Mouse (Mus musculus): ENCODE results near the gene Tmod1.

Tmod1 gene

DNA sequence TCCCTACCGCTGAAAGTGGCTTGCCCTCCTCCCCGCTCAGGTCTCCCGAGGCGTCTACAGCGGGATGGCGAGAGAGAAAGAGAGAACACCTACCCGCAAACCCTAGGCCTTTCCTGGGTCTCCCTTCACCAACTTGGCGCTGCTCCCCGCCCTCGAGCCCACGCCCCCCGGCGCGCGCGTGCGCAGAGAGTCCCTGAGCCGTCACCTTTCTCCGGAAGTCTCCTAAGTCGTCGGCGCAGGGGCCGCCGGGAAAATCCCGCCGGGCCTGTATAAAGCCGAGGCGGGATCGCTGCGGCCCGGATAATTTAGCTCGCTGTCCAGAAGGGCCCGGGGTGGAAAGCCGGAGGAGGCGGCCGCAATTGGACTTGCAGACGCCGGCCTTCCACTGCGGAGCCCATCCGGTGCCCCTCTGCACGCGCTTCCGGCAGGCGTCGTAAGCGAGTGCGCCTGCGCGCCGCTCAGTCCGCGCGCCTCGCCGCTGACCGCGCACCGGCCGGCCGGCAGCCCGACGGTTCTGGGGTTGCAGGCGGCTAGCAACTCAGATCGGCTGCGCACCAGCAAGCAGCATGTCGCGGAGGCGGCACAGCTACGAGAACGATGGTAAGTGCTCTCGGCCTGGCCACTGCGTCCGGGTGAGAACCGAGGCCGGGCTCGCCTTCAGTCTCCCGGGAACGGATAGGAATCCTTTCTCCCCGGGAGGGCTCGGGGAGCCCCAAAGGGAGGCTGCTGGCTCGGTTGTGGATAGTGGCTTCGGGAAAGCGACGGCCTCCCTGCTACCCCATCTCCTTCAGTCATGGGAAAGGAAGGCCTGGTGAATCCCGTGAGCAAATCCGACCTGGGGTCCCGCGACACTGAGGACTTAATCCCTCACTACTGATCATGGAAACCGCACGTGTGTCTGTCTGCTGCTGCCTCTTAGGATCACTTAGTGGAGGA, 99.8 kb downstream of the Tmod1 start, which contains the start of the genes Ncbp1 and Tstd2:
Gene Ncbp1 (plus strand): TSS at position 327 of the 936 bp plus-strand sequence.
Gene Tstd2 (minus strand): TSS at position 408 of the 936 bp plus-strand sequence.
- peak; percentile 89 for DNase-seq

DNA sequence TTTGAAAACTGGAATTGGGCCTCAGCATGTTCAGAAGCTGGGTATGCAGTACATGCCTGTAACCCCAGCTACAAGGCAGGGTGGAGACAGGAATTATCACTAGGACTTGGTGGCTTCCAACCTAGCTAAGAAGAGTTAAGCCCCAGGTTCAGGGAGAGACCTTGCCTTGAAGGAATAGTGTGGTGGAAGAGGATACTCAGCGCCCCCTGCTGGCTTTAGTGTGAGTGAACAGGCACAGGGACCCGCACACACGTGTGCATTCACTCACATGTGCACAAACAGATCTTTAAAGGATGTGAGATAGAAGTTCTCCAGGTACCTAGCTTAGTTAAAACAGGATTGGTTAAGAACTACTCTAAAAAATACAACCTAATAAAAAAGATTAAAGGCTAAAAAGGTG, 105.6 kb downstream of the Tmod1 start:
- no peak for DNase-seq

DNA sequence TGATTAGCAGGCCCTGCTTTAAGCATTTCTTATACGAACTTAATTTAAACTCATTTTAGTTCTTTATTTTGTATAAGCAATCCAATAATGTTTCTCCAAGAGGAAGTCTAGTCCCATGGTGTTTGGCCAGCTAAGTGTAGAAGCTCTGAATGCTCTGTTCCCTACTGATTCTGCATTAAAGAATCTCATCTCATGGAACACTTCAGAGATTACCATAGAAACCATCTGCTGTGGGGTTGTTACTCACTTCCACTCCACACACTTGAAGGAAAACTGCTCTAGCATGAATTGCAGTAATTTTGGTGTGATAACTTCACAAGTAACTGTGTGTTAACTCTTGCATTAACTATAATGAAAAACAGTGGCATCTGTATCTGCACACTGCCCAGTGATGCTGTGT, 108.1 kb downstream of the Tmod1 start:
- peak; percentile 30 for DNase-seq

DNA sequence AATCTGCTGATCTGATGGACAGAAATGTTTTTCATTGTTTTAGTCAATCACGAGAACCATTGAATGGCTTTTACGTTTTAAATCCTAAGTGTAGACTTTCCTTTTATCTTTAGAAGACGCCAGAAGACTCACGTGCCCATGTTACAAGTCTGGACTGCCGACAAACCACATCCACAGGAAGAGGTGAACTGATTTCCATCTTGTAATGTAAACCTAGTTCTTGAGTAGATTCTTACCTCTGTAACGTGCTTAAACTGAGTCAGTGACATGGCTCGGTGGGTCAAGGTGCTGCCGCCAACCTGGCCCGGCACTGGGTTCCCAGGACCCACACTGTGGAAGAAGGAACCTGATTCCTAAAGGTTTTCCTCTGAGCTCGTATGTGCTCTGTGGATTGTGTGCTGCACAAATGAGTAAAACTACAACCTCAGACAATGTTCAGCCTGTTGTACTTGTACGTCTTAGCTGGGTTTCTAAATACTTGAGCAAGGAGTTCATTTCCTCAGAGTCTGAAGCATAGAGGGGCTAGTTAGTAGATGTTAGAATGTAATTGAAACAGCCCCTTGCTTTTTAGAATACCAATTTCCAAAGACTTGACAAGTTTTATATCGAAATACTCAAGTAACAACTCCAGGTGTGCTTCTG, 113.3 kb downstream of the Tmod1 start:
- no peak for DNase-seq

DNA sequence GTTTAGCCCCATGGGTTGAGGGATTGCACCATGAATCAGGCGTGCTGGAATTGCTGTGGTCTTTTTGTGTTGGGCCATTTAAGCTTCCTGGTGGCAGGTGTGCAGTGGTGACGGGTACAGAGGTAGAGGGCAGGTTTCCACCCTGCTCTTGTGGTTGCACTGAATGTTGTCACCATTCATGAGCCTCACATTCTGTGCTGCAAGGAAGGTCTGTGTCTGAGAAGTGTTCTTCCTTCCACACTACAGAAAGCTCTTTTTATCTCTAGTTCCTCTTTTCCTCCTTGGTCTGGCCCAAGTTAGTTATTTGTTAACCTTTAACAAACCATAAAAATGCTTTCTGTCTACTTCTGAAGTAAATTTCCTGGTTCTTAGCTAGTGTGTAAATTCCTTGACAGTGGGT, 125.3 kb downstream of the Tmod1 start:
- DNase-seq = no peak
